26 mouse cellular contexts compared by ENCODE assay signal in the genomic region with DNA sequence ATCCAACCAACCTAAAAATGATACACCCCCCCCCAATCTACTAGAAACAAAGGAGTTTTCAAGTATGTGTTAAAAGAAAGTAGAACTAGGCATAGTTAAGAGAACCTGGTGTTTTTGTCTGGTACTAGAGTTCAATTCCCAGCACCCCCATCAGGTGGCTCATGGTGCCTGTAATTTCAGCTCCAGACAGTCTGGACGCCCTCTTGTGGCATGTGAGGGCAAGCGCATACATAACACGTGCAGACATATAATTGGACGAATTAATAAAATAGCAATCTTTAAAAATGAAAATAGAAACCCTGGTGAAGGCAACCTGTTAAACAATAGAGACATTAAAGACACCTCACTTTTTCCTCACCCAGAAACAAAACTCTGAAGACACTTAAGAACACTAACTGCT. TPM values are rescaled to one million over a fixed set of nuclear protein-coding genes. Genes with fewer than 3 reads are reported as not detected.
DNase-seq lines count a peak whose midpoint lies in the region; ATAC-seq and TF ChIP-seq lines count a peak whose summit lies in the region.
"Had no signal": no experiment of that assay in that cellular context is flagged by ENCODE, and none has a peak within 500 bp of the region (broad histone marks: within the 10 kb centered on the region; RNA-seq: fewer than 3 reads in every experiment).

No protein-coding gene starts in this region.

- no peaks in the 10 kb centered on the region for H3K4me1 ChIP-seq in heart, adult 2 months (ENCODE audit: control insufficient read depth, insufficient read depth, low read length)
- no peaks in the 10 kb centered on the region for H3K4me1 ChIP-seq in liver, embryonic 14.5 days (replicated peaks; ENCODE audit: control insufficient read depth in 2 of 2, insufficient read depth in 2 of 2, low read length in 1 of 2)
- no peaks in the 10 kb centered on the region for H3K4me1 ChIP-seq in liver, embryonic 12.5 days
- no peaks in the 10 kb centered on the region for H3K4me1 ChIP-seq in stomach, postnatal 0 days (replicated peaks; ENCODE audit: control insufficient read depth, insufficient read depth)
- H3K4me1 ChIP-seq in hindbrain, embryonic 16.5 days (ENCODE audit: control insufficient read depth, insufficient read depth, low read depth, low read length), result no peaks in the 10 kb centered on the region
- H3K4me1 ChIP-seq: embryonic facial prominence, embryonic 10.5 days; forebrain, embryonic 15.5 days; midbrain, embryonic 10.5 days; stomach, embryonic 15.5 days had no signal

- H3K4me3 ChIP-seq in heart, adult 2 months, result no peak overlapping the region
- H3K4me3 ChIP-seq in liver, embryonic 14.5 days (ENCODE audit: insufficient read depth in 1 of 2, low read depth in 2 of 2, low read length in 2 of 2), result no peak overlapping the region
- H3K4me3 ChIP-seq in liver, embryonic 12.5 days, result no peak overlapping the region
- no peak overlapping the region for H3K4me3 ChIP-seq in stomach, postnatal 0 days (ENCODE audit: low read depth, low read length)
- H3K4me3 ChIP-seq in hindbrain, embryonic 16.5 days (ENCODE audit: low read length), result no peak overlapping the region
- H3K4me3 ChIP-seq: embryonic facial prominence, embryonic 10.5 days; forebrain, embryonic 15.5 days; heart, embryonic 13.5 days; limb, embryonic 13.5 days; midbrain, embryonic 10.5 days; stomach, embryonic 15.5 days had no signal

- intact Hi-C loops in heart, adult 2 months (cut with DNase I), result no loop called here

- no peaks in the 10 kb centered on the region for H3K36me3 ChIP-seq in heart, adult 2 months (ENCODE audit: control insufficient read depth, insufficient read depth, low read length)
- H3K36me3 ChIP-seq in liver, embryonic 14.5 days (replicated peaks; ENCODE audit: control insufficient read depth, insufficient read depth, low read depth), result no peaks in the 10 kb centered on the region
- peaks cover 3% of the 10 kb centered on the region; the same call in 1 of the 2 replicates for H3K36me3 ChIP-seq in liver, embryonic 12.5 days
- H3K36me3 ChIP-seq in stomach, postnatal 0 days (ENCODE audit: control insufficient read depth, insufficient read depth, low read length), result no peaks in the 10 kb centered on the region
- H3K36me3 ChIP-seq in hindbrain, embryonic 16.5 days (ENCODE audit: control insufficient read depth, insufficient read depth, low read length), result no peaks in the 10 kb centered on the region
- H3K36me3 ChIP-seq: forebrain, embryonic 15.5 days; midbrain, embryonic 10.5 days; stomach, embryonic 15.5 days had no signal

- no peaks in the 10 kb centered on the region for H3K9me3 ChIP-seq in liver, embryonic 14.5 days (ENCODE audit: control insufficient read depth, low read length)
- H3K9me3 ChIP-seq in liver, embryonic 12.5 days (replicated peaks), result no peaks in the 10 kb centered on the region
- H3K9me3 ChIP-seq in stomach, postnatal 0 days (ENCODE audit: control insufficient read depth, low read length), result no peaks in the 10 kb centered on the region
- no peaks in the 10 kb centered on the region for H3K9me3 ChIP-seq in hindbrain, embryonic 16.5 days (ENCODE audit: control insufficient read depth, low read length)
- H3K9me3 ChIP-seq: embryonic facial prominence, embryonic 10.5 days; forebrain, embryonic 15.5 days; heart, embryonic 13.5 days; limb, embryonic 13.5 days; midbrain, embryonic 10.5 days; stomach, embryonic 15.5 days had no signal

- TF ChIP-seq CTCF in heart, adult 2 months (IDR thresholded peaks at IDR 0.05), result 0 out of 2 replicates have a peak, but pooled peaks have one; percentile 5
- TF ChIP-seq CTCF in liver, embryonic 14.5 days (IDR thresholded peaks at IDR 0.05; ENCODE audit: low read depth), result peak; percentile 43
- TF ChIP-seq CTCF in stomach, postnatal 0 days (IDR thresholded peaks at IDR 0.05; ENCODE audit: low read depth), result peak; percentile 41

- no peaks in the 10 kb centered on the region for H3K27me3 ChIP-seq in heart, adult 2 months (ENCODE audit: control insufficient read depth, insufficient read depth, low read length)
- no peaks in the 10 kb centered on the region for H3K27me3 ChIP-seq in liver, embryonic 14.5 days (ENCODE audit: control insufficient read depth, insufficient read depth, low read length)
- no peaks in the 10 kb centered on the region for H3K27me3 ChIP-seq in liver, embryonic 12.5 days (replicated peaks)
- no peaks in the 10 kb centered on the region for H3K27me3 ChIP-seq in stomach, postnatal 0 days (ENCODE audit: control insufficient read depth, insufficient read depth, low read length)
- no peaks in the 10 kb centered on the region for H3K27me3 ChIP-seq in hindbrain, embryonic 16.5 days (replicated peaks; ENCODE audit: control insufficient read depth, insufficient read depth, low read length)
- H3K27me3 ChIP-seq: forebrain, embryonic 15.5 days; heart, embryonic 13.5 days; limb, embryonic 13.5 days; stomach, embryonic 15.5 days had no signal

- no peaks in the 10 kb centered on the region for H3K79me2 ChIP-seq in heart, adult 2 months (replicated peaks; ENCODE audit: control insufficient read depth, insufficient read depth, low read length)

- no peak for ATAC-seq in liver, embryonic 14.5 days (ENCODE audit: insufficient read depth)
- ATAC-seq in liver, embryonic 12.5 days, result no peak
- ATAC-seq in stomach, postnatal 0 days (ENCODE audit: low FRiP score, low TSS enrichment), result no peak
- no peak for ATAC-seq in hindbrain, embryonic 16.5 days
- ATAC-seq: forebrain, embryonic 15.5 days; inflammation-experienced regulatory T-cells, adult 6 months; midbrain, embryonic 16.5 days had no signal

- no peak for DNase-seq in heart, adult 2 months
- DNase-seq in heart, adult 8-10 months (ENCODE audit: low spot score), result no peak
- DNase-seq in liver, embryonic 14.5 days (ENCODE audit: low read depth in 3 of 3, low spot score in 3 of 3), result no peak
- DNase-seq in ES-CJ7 (ENCODE audit: low read depth, low spot score), result peak; percentile 66
- DNase-seq in stomach, postnatal 0 days (ENCODE audit: low spot score), result no peak
- DNase-seq: adrenal gland, postnatal 25 days; cerebellum, adult 9-10 months; gastrocnemius, postnatal 10 days; heart, postnatal 14 days; kidney, postnatal 4 days; lung, adult 18-20 months; lung, postnatal 4 days; right cerebral cortex, adult 18-20 months; right cerebral cortex, postnatal 4 days; thymus, adult 18-20 months; thymus, postnatal 36 days had no signal

- no peak overlapping the region for H3K27ac ChIP-seq in heart, adult 2 months
- no peak overlapping the region for H3K27ac ChIP-seq in liver, embryonic 14.5 days
- H3K27ac ChIP-seq in liver, embryonic 12.5 days, result no peak overlapping the region
- no peak overlapping the region for H3K27ac ChIP-seq in stomach, postnatal 0 days (replicated peaks)
- no peak overlapping the region for H3K27ac ChIP-seq in hindbrain, embryonic 16.5 days (ENCODE audit: low read depth, low read length)
- H3K27ac ChIP-seq: embryonic facial prominence, embryonic 10.5 days; forebrain, embryonic 15.5 days; heart, embryonic 13.5 days; limb, embryonic 13.5 days; midbrain, embryonic 10.5 days; stomach, embryonic 15.5 days had no signal

- 69% methylated on average over 4 of the region's 4 CpGs for WGBS in heart, adult 2 months
- WGBS in liver, embryonic 14.5 days (ENCODE audit: insufficient replicate concordance), result 49% methylated on average over 4 of the region's 4 CpGs
- 58% methylated on average over 4 of the region's 4 CpGs for WGBS in liver, embryonic 12.5 days (ENCODE audit: insufficient replicate concordance)
- WGBS in stomach, postnatal 0 days, result 66% methylated on average over 4 of the region's 4 CpGs
- 75% methylated on average over 4 of the region's 4 CpGs for WGBS in hindbrain, embryonic 16.5 days

- no peak for TF ChIP-seq POLR2A in heart, adult 2 months (IDR thresholded peaks at IDR 0.05; ENCODE audit: insufficient read depth, low read depth, low read length)

- H3K4me2 ChIP-seq in liver, embryonic 14.5 days (ENCODE audit: low read depth), result no peak overlapping the region
- H3K4me2 ChIP-seq in liver, embryonic 12.5 days, result no peak overlapping the region
- no peak overlapping the region for H3K4me2 ChIP-seq in stomach, postnatal 0 days (replicated peaks; ENCODE audit: low read depth)
- no peak overlapping the region for H3K4me2 ChIP-seq in hindbrain, embryonic 16.5 days (ENCODE audit: low read length)
- H3K4me2 ChIP-seq: forebrain, embryonic 15.5 days; heart, embryonic 13.5 days; limb, embryonic 13.5 days; stomach, embryonic 15.5 days had no signal

- no peak overlapping the region for H3K9ac ChIP-seq in heart, adult 2 months (ENCODE audit: low read depth, low read length)
- no peak overlapping the region for H3K9ac ChIP-seq in liver, embryonic 14.5 days (replicated peaks)
- H3K9ac ChIP-seq in liver, embryonic 12.5 days, result no peak overlapping the region
- H3K9ac ChIP-seq in stomach, postnatal 0 days (ENCODE audit: low read length), result no peak overlapping the region
- no peak overlapping the region for H3K9ac ChIP-seq in hindbrain, embryonic 16.5 days (ENCODE audit: low read depth, low read length)
- H3K9ac ChIP-seq: forebrain, embryonic 15.5 days; heart, embryonic 13.5 days; limb, embryonic 13.5 days; stomach, embryonic 15.5 days had no signal

- no peak for TF ChIP-seq EP300 in heart, adult 2 months (IDR thresholded peaks at IDR 0.05; ENCODE audit: insufficient read depth, low read depth, low read length)
- no peak for TF ChIP-seq EP300 in liver, embryonic 14.5 days (IDR thresholded peaks at IDR 0.05; ENCODE audit: low read depth)
- TF ChIP-seq EP300 in stomach, postnatal 0 days (optimal IDR thresholded peaks at IDR 0.05), result no peak

RNA-seq across cellular contexts. Expression of a gene that starts 10.6 kb away (rescaled TPM):
- total RNA-seq in heart, adult 2 months (2021), result 10 to 100 TPM; 13.2 to 14.8 TPM
- polyA plus RNA-seq in heart, adult 2 months (2012; rRNA removed), result 11.9 and 24.6 TPM in 2 replicates
- 10 to 100 TPM in 3 of 4 experiments, 1 to 10 TPM in 1; 8.2 to 19.0 (median 11.4) TPM for total RNA-seq in heart, adult 8-10 months (2022)
- polyA plus RNA-seq in liver, embryonic 14.5 days (2012; rRNA removed), result 135 and 181 TPM in 2 replicates
- polyA plus RNA-seq in liver, embryonic 14.5 days (2014; fragmentation: Nextera tagmentation; extraction: Ambion mirVana), result 240 and 249 TPM in 2 replicates
- polyA plus RNA-seq in liver, embryonic 12.5 days (2016; fragmentation: Nextera tagmentation; extraction: Ambion mirVana), result 277 and 278 TPM in 2 replicates
- polyA plus RNA-seq in stomach, postnatal 0 days (2015; fragmentation: Nextera tagmentation; extraction: Ambion mirVana), result 238 and 253 TPM in 2 replicates
- 78.2 and 93.5 TPM in 2 replicates for polyA plus RNA-seq in hindbrain, embryonic 16.5 days (2015; fragmentation: Nextera tagmentation; extraction: Ambion mirVana)
- polyA plus RNA-seq: inflammation-experienced regulatory T-cells, adult 6 months had no signal
